11 mouse cellular contexts compared by ENCODE assay signal in genomic region chr10:128397466-128397865, GRCm38 (mm10). TPM values are rescaled to one million over a fixed set of nuclear protein-coding genes. Genes with fewer than 3 reads are reported as not detected.
DNase-seq lines count a peak whose midpoint lies in the region; ATAC-seq and TF ChIP-seq lines count a peak whose summit lies in the region.
"Had no signal": no experiment of that assay in that cellular context is flagged by ENCODE, and none has a peak within 500 bp of the region (broad histone marks: within the 10 kb centered on the region; RNA-seq: fewer than 3 reads in every experiment).

No protein-coding gene starts in this region.

- ATAC-seq in kidney, embryonic 15.5 days (replicated peaks; ENCODE audit: low FRiP score), result no peak
- peak; percentile 57 for ATAC-seq in hindbrain, postnatal 0 days
- ATAC-seq: Patski had no signal

- no peak overlapping the region for H3K4me3 ChIP-seq in kidney, embryonic 15.5 days (replicated peaks)
- no peak overlapping the region for H3K4me3 ChIP-seq in cerebellum, adult 2 months (replicated peaks; ENCODE audit: insufficient read depth, low read depth, low read length)
- H3K4me3 ChIP-seq in hindbrain, postnatal 0 days (ENCODE audit: low read length), result no peak overlapping the region
- H3K4me3 ChIP-seq: erythroblast, embryonic 14.5 days; neural tube, embryonic 13.5 days had no signal

- no peak overlapping the region for H3K27ac ChIP-seq in kidney, embryonic 15.5 days
- H3K27ac ChIP-seq in cerebellum, adult 2 months (ENCODE audit: insufficient read depth, low read length), result no peak overlapping the region
- H3K27ac ChIP-seq in hindbrain, postnatal 0 days, result no peak overlapping the region
- H3K27ac ChIP-seq: neural tube, embryonic 13.5 days had no signal

- peaks cover 47% of the 10 kb centered on the region for H3K36me3 ChIP-seq in kidney, embryonic 15.5 days
- H3K36me3 ChIP-seq in hindbrain, postnatal 0 days (ENCODE audit: insufficient read depth, low read length), result peaks cover 16% of the 10 kb centered on the region

- peak; percentile 59 for DNase-seq in adrenal gland, postnatal 14 days
- no peak for DNase-seq in adrenal gland, adult 18-20 months (ENCODE audit: low spot score in 2 of 2)
- DNase-seq in kidney, adult 18-20 months, result peak; percentile 29
- DNase-seq in cerebellum, adult 2 months, result peak; percentile 60 to 76
- DNase-seq in hindbrain, postnatal 0 days (ENCODE audit: low spot score), result peak; percentile 47
- no peak for DNase-seq in yolk sac, embryonic 10.5 days (ENCODE audit: low spot score)
- DNase-seq in ovary, postnatal 10 days (ENCODE audit: low spot score), result no peak

- no peaks in the 10 kb centered on the region for H3K9me3 ChIP-seq in kidney, embryonic 15.5 days (replicated peaks)
- H3K9me3 ChIP-seq in hindbrain, postnatal 0 days (ENCODE audit: low read length), result no peaks in the 10 kb centered on the region
- H3K9me3 ChIP-seq: neural tube, embryonic 13.5 days had no signal

- H3K27me3 ChIP-seq in kidney, embryonic 15.5 days, result no peaks in the 10 kb centered on the region
- no peaks in the 10 kb centered on the region for H3K27me3 ChIP-seq in cerebellum, adult 2 months (ENCODE audit: control insufficient read depth, insufficient read depth, low read length)
- no peaks in the 10 kb centered on the region for H3K27me3 ChIP-seq in hindbrain, postnatal 0 days (ENCODE audit: insufficient read depth, low read length)
- H3K27me3 ChIP-seq: neural tube, embryonic 13.5 days; Patski had no signal

- WGBS in kidney, embryonic 15.5 days, result 55% methylated on average over 7 of the region's 7 CpGs
- whole genome bisulfite sequencing in cerebellum, adult 2 months, result 16% methylated on average over 7 of the region's 7 CpGs
- 49% methylated on average over 7 of the region's 7 CpGs for WGBS in hindbrain, postnatal 0 days

- TF ChIP-seq POLR2A in cerebellum, adult 2 months (IDR thresholded peaks at IDR 0.05; ENCODE audit: borderline replicate concordance, insufficient read depth, low read length), result no peak

- peaks cover 34% of the 10 kb centered on the region for H3K4me1 ChIP-seq in kidney, embryonic 15.5 days
- H3K4me1 ChIP-seq in cerebellum, adult 2 months (ENCODE audit: control insufficient read depth, insufficient read depth, low read length), result peaks cover 14% of the 10 kb centered on the region
- no peaks in the 10 kb centered on the region for H3K4me1 ChIP-seq in hindbrain, postnatal 0 days (ENCODE audit: insufficient read depth, low read length)

- TF ChIP-seq CTCF in cerebellum, adult 2 months (IDR thresholded peaks at IDR 0.05; ENCODE audit: borderline replicate concordance, insufficient read depth, low read depth, low read length), result no peak
- TF ChIP-seq CTCF in hindbrain, postnatal 0 days (IDR thresholded peaks at IDR 0.05; ENCODE audit: low read depth), result no peak

- no peak overlapping the region for H3K4me2 ChIP-seq in kidney, embryonic 15.5 days
- no peak overlapping the region for H3K4me2 ChIP-seq in hindbrain, postnatal 0 days (ENCODE audit: low read depth, low read length)
- H3K4me2 ChIP-seq: neural tube, embryonic 13.5 days had no signal

- no peak overlapping the region for H3K9ac ChIP-seq in kidney, embryonic 15.5 days
- no peak overlapping the region for H3K9ac ChIP-seq in hindbrain, postnatal 0 days (replicated peaks; ENCODE audit: low read length)
- H3K9ac ChIP-seq: neural tube, embryonic 13.5 days had no signal

RNA-seq across cellular contexts. Expression of gene Slc39a5, which starts 3.6 kb away (rescaled TPM):
- 0.78 TPM in 1 of 2 replicates, not detected in the other for total RNA-seq in adrenal gland, postnatal 14 days (2021)
- total RNA-seq in adrenal gland, adult 18-20 months (2021), result under 1 TPM in 1 of 2 experiments, not detected in 1; 0.16 TPM
- 41.5 and 47.1 TPM in 2 replicates for polyA plus RNA-seq in kidney, embryonic 15.5 days (2015; fragmentation: Nextera tagmentation; extraction: Ambion mirVana)
- 0.13 TPM in 1 of 2 replicates, not detected in the other for polyA plus RNA-seq in cerebellum, adult 2 months (2012; rRNA removed)
- 0.58 and 2.3 TPM in 2 replicates for total RNA-seq in hindbrain, postnatal 0 days (2014; rRNA removed)
- 0.55 and 0.66 TPM in 2 replicates for polyA plus RNA-seq in hindbrain, postnatal 0 days (2015; fragmentation: Nextera tagmentation; extraction: Ambion mirVana)
- polyA plus RNA-seq: neural tube, embryonic 13.5 days had no signal

RNA-seq across cellular contexts. Expression of gene Nabp2, which starts 13.8 kb away (rescaled TPM):
- total RNA-seq in adrenal gland, postnatal 14 days (2021), result 59.8 and 65.2 TPM in 2 replicates
- total RNA-seq in adrenal gland, adult 18-20 months (2021), result 10 to 100 TPM; 74.3 to 75.2 TPM
- polyA plus RNA-seq in kidney, embryonic 15.5 days (2015; fragmentation: Nextera tagmentation; extraction: Ambion mirVana), result 82.8 and 92.6 TPM in 2 replicates
- polyA plus RNA-seq in cerebellum, adult 2 months (2012; rRNA removed), result 78.9 and 83.6 TPM in 2 replicates
- total RNA-seq in hindbrain, postnatal 0 days (2014; rRNA removed), result 73.9 and 98.9 TPM in 2 replicates
- 135 and 140 TPM in 2 replicates for polyA plus RNA-seq in hindbrain, postnatal 0 days (2015; fragmentation: Nextera tagmentation; extraction: Ambion mirVana)

RNA-seq across cellular contexts. Expression of gene Rnf41, which starts 14.0 kb away (rescaled TPM):
- total RNA-seq in adrenal gland, postnatal 14 days (2021), result 38.4 and 40.2 TPM in 2 replicates
- total RNA-seq in adrenal gland, adult 18-20 months (2021), result 10 to 100 TPM; 40.0 to 42.2 TPM
- polyA plus RNA-seq in kidney, embryonic 15.5 days (2015; fragmentation: Nextera tagmentation; extraction: Ambion mirVana), result 45.1 and 45.9 TPM in 2 replicates
- 88.0 and 90.5 TPM in 2 replicates for polyA plus RNA-seq in cerebellum, adult 2 months (2012; rRNA removed)
- 98.1 and 105 TPM in 2 replicates for total RNA-seq in hindbrain, postnatal 0 days (2014; rRNA removed)
- 75.8 and 76.3 TPM in 2 replicates for polyA plus RNA-seq in hindbrain, postnatal 0 days (2015; fragmentation: Nextera tagmentation; extraction: Ambion mirVana)

RNA-seq across cellular contexts. Expression of gene Ankrd52, which starts 20.6 kb away (rescaled TPM):
- total RNA-seq in adrenal gland, postnatal 14 days (2021), result 66.7 and 66.9 TPM in 2 replicates
- 10 to 100 TPM; 61.7 to 61.8 TPM for total RNA-seq in adrenal gland, adult 18-20 months (2021)
- polyA plus RNA-seq in kidney, embryonic 15.5 days (2015; fragmentation: Nextera tagmentation; extraction: Ambion mirVana), result 13.6 and 14.5 TPM in 2 replicates
- polyA plus RNA-seq in cerebellum, adult 2 months (2012; rRNA removed), result 40.6 and 41.6 TPM in 2 replicates
- total RNA-seq in hindbrain, postnatal 0 days (2014; rRNA removed), result 38.8 and 39.5 TPM in 2 replicates
- polyA plus RNA-seq in hindbrain, postnatal 0 days (2015; fragmentation: Nextera tagmentation; extraction: Ambion mirVana), result 9.1 and 10.6 TPM in 2 replicates

RNA-seq across cellular contexts. Expression of gene Coq10a, which starts 28.7 kb away (rescaled TPM):
- total RNA-seq in adrenal gland, postnatal 14 days (2021), result 103 and 111 TPM in 2 replicates
- 10 to 100 TPM; 79.8 to 90.2 TPM for total RNA-seq in adrenal gland, adult 18-20 months (2021)
- polyA plus RNA-seq in kidney, embryonic 15.5 days (2015; fragmentation: Nextera tagmentation; extraction: Ambion mirVana), result 13.7 TPM in 2 replicates
- 115 and 117 TPM in 2 replicates for polyA plus RNA-seq in cerebellum, adult 2 months (2012; rRNA removed)
- total RNA-seq in hindbrain, postnatal 0 days (2014; rRNA removed), result 26.9 and 42.1 TPM in 2 replicates
- polyA plus RNA-seq in hindbrain, postnatal 0 days (2015; fragmentation: Nextera tagmentation; extraction: Ambion mirVana), result 50.8 and 52.1 TPM in 2 replicates

Comparison
In these comparisons a context has a peak if more than half of its experiments do, and no peak if none do; other contexts are left out.
1. DNase-seq: peak in adrenal gland, postnatal 14 days (single experiment), kidney, adult 18-20 months (single experiment), cerebellum, adult 2 months (2 of 2) and hindbrain, postnatal 0 days (single experiment); none in adrenal gland, adult 18-20 months (0 of 2), yolk sac, embryonic 10.5 days (single experiment) and ovary, postnatal 10 days (single experiment).